In genomic region chr2:57138594-57138993, GRCm38 (mm10) we compare ENCODE assay signal across 23 mouse cellular contexts. TPM values are rescaled to one million over a fixed set of nuclear protein-coding genes. Genes with fewer than 3 reads are reported as not detected.
"Had no signal": no experiment of that assay in that cellular context is flagged by ENCODE, and none has a peak within 500 bp of the region (broad histone marks: within the 10 kb centered on the region; RNA-seq: fewer than 3 reads in every experiment).

No protein-coding gene starts in this region.

- H3K4me2 ChIP-seq: kidney, embryonic 15.5 days; limb, embryonic 13.5 days; liver, embryonic 12.5 days; liver, embryonic 15.5 days; lung, embryonic 15.5 days; midbrain, embryonic 13.5 days; neural tube, embryonic 13.5 days had no signal

- H3K27ac ChIP-seq: kidney, embryonic 15.5 days; limb, embryonic 10.5 days; limb, embryonic 13.5 days; liver, embryonic 12.5 days; liver, embryonic 15.5 days; lung, embryonic 15.5 days; midbrain, embryonic 10.5 days; midbrain, embryonic 13.5 days; neural tube, embryonic 13.5 days had no signal

- DNase-seq: kidney, adult 2 months; kidney, postnatal 10 days; kidney, postnatal 36 days; liver; lung, adult 18-20 months; lung, postnatal 10 days; lung, postnatal 36 days; retina, postnatal 1 day; thymus, adult 18-20 months; thymus, postnatal 36 days had no signal

- H3K4me1 ChIP-seq: kidney, embryonic 15.5 days; limb, embryonic 10.5 days; limb, embryonic 13.5 days; liver, embryonic 12.5 days; liver, embryonic 15.5 days; lung, embryonic 15.5 days; midbrain, embryonic 10.5 days; midbrain, embryonic 13.5 days; neural tube, embryonic 13.5 days had no signal

- H3K4me3 ChIP-seq: kidney, embryonic 15.5 days; limb, embryonic 10.5 days; limb, embryonic 13.5 days; liver, embryonic 12.5 days; liver, embryonic 15.5 days; lung, embryonic 15.5 days; megakaryocyte, embryonic 14.5 days; midbrain, embryonic 10.5 days; midbrain, embryonic 13.5 days; myocyte; neural tube, embryonic 13.5 days had no signal

- H3K27me3 ChIP-seq: kidney, embryonic 15.5 days; limb, embryonic 13.5 days; liver, embryonic 12.5 days; liver, embryonic 15.5 days; lung, embryonic 15.5 days; midbrain, embryonic 13.5 days; neural tube, embryonic 13.5 days had no signal

- H3K36me3 ChIP-seq: kidney, embryonic 15.5 days; limb, embryonic 10.5 days; limb, embryonic 13.5 days; liver, embryonic 12.5 days; liver, embryonic 15.5 days; lung, embryonic 15.5 days; midbrain, embryonic 10.5 days; midbrain, embryonic 13.5 days; neural tube, embryonic 13.5 days had no signal

- H3K9ac ChIP-seq: kidney, embryonic 15.5 days; limb, embryonic 13.5 days; liver, embryonic 12.5 days; liver, embryonic 15.5 days; lung, embryonic 15.5 days; midbrain, embryonic 13.5 days; neural tube, embryonic 13.5 days had no signal

- H3K9me3 ChIP-seq: kidney, embryonic 15.5 days; limb, embryonic 10.5 days; limb, embryonic 13.5 days; liver, embryonic 12.5 days; liver, embryonic 15.5 days; lung, embryonic 15.5 days; megakaryocyte, embryonic 14.5 days; midbrain, embryonic 10.5 days; midbrain, embryonic 13.5 days; neural tube, embryonic 13.5 days had no signal

- ATAC-seq: liver, embryonic 12.5 days; midbrain, embryonic 13.5 days; midbrain, embryonic 16.5 days had no signal

RNA-seq across cellular contexts. Expression of gene Nr4a2, which starts 14.8 kb away (rescaled TPM):
- total RNA-seq: neutrophil, adult 5-6 weeks had no signal
